Mouse (Mus musculus): ENCODE results near the gene Rpp25.

Gene Rpp25

GRCm38 (mm10) chr9:57503622-57504380 is at the start of gene Rpp25:
Rpp25 (plus strand) TSS chr9:57504026.
- no peak for DNase-seq (ENCODE audit: low read depth, low spot score)

GRCm38 (mm10) chr9:57459707-57460106 is 44.1 kb upstream of the Rpp25 start:
- DNase-seq (ENCODE audit: low read depth, low spot score), result peak; percentile 7

- no peak for DNase-seq (ENCODE audit: low read depth, low spot score)
Observed at GRCm38 (mm10) chr9:57462866-57463265, 41.0 kb upstream of the Rpp25 start.

- no peak for DNase-seq (ENCODE audit: low read depth, low spot score)
Observed at GRCm38 (mm10) chr9:57466101-57466500, 37.7 kb upstream of the Rpp25 start.

- peak; percentile 44 for DNase-seq (ENCODE audit: low read depth, low spot score)
Observed at GRCm38 (mm10) chr9:57467271-57467771, 36.5 kb upstream of the Rpp25 start.

GRCm38 (mm10) chr9:57467896-57468549 is 35.8 kb upstream of the Rpp25 start, which contains the start of gene Scamp5:
Scamp5 (minus strand) TSS chr9:57468060.
- DNase-seq (ENCODE audit: low read depth, low spot score), result peak; percentile 95

- no peak for DNase-seq (ENCODE audit: low read depth, low spot score)
Observed at GRCm38 (mm10) chr9:57468914-57469313, 34.9 kb upstream of the Rpp25 start.

GRCm38 (mm10) chr9:57485774-57486173 is 18.1 kb upstream of the Rpp25 start:
- peak; percentile 86 for DNase-seq (ENCODE audit: low read depth, low spot score)

GRCm38 (mm10) chr9:57487807-57488206 is 16.0 kb upstream of the Rpp25 start:
- no peak for DNase-seq (ENCODE audit: low read depth, low spot score)

- no peak for DNase-seq (ENCODE audit: low read depth, low spot score)
Observed at GRCm38 (mm10) chr9:57493532-57493931, 10.3 kb upstream of the Rpp25 start.

- no peak for DNase-seq (ENCODE audit: low read depth, low spot score)
Observed at GRCm38 (mm10) chr9:57494970-57495369, 8.9 kb upstream of the Rpp25 start.

- no peak for DNase-seq (ENCODE audit: low read depth, low spot score)
Observed at GRCm38 (mm10) chr9:57497236-57497635, 6.6 kb upstream of the Rpp25 start.

GRCm38 (mm10) chr9:57498536-57498935 is 5.3 kb upstream of the Rpp25 start:
- DNase-seq (ENCODE audit: low read depth, low spot score), result no peak

GRCm38 (mm10) chr9:57501452-57501851 is 2.4 kb upstream of the Rpp25 start:
- no peak for DNase-seq (ENCODE audit: low read depth, low spot score)

GRCm38 (mm10) chr9:57501861-57502260 is 2.0 kb upstream of the Rpp25 start:
- DNase-seq (ENCODE audit: low read depth, low spot score), result no peak

GRCm38 (mm10) chr9:57502911-57503621 is 760 bp upstream of the Rpp25 start:
- no peak for DNase-seq (ENCODE audit: low read depth, low spot score)

- peak; percentile 60 for DNase-seq (ENCODE audit: low read depth, low spot score)
Observed at GRCm38 (mm10) chr9:57504381-57504700, 515 bp downstream of the Rpp25 start.

GRCm38 (mm10) chr9:57504891-57505290 is 1.1 kb downstream of the Rpp25 start:
- DNase-seq (ENCODE audit: low read depth, low spot score), result no peak

GRCm38 (mm10) chr9:57505700-57506099 is 1.9 kb downstream of the Rpp25 start:
- DNase-seq (ENCODE audit: low read depth, low spot score), result no peak

- DNase-seq (ENCODE audit: low read depth, low spot score), result no peak
Observed at GRCm38 (mm10) chr9:57510577-57510976, 6.8 kb downstream of the Rpp25 start.

GRCm38 (mm10) chr9:57517113-57517512 is 13.3 kb downstream of the Rpp25 start:
- DNase-seq (ENCODE audit: low read depth, low spot score), result peak; percentile 75

- no peak for DNase-seq (ENCODE audit: low read depth, low spot score)
Observed at GRCm38 (mm10) chr9:57520375-57521055, 16.7 kb downstream of the Rpp25 start.

Data from mesoderm, embryonic 11.5 days (tissue).